9 mouse cellular contexts compared by ENCODE assay signal in the genomic region with DNA sequence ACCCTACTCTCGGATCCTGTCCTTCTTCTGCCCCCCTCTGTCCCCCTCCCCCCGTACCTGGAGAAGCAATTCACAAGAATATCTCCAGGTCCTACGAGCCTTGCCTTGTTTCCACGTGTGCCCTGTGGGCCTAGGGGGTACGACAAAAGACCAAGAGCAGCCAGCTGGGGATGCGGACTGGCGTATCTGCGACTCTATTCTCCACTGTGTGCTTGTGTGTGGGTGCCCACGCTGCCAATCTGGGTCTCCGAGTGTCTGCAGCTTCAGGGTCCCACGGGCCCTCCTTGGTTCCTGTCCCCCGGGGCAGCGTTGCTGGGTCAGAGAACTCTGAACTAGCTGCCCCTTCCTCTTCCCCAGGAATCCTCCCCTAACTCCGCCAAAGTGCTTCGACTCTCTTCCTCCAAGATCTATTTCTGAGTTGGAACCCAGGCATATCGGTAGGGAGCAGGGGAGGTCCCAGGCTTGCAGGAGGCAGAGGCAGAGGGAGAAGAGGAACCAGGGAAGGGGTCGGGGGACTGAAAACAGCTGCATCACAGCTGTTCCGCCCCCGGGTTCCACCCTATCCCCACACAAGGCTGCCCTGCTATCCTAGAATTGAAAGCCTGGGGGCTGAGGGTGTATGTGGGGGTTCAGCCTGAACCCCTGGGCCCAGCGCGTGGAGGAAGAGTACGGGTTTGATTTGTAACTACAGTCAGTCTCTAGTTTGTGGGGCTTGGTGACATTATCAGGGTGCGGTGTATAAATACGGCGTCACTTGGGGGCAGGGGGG. TPM values are rescaled to one million over a fixed set of nuclear protein-coding genes. Genes with fewer than 3 reads are reported as not detected.
DNase-seq lines count a peak whose midpoint lies in the region; ATAC-seq and TF ChIP-seq lines count a peak whose summit lies in the region.
"Had no signal": no experiment of that assay in that cellular context is flagged by ENCODE, and none has a peak within 500 bp of the region (broad histone marks: within the 10 kb centered on the region; RNA-seq: fewer than 3 reads in every experiment).

No protein-coding gene starts in this region.

- no peak overlapping the region for H3K27ac ChIP-seq in kidney, postnatal 0 days
- no peak overlapping the region for H3K27ac ChIP-seq in hindbrain, embryonic 13.5 days
- no peak overlapping the region for H3K27ac ChIP-seq in midbrain, embryonic 16.5 days (ENCODE audit: low read length)

- 0 out of 2 replicates have a peak overlapping the region, but pooled peaks have one; percentile 4 for H3K9ac ChIP-seq in kidney, postnatal 0 days (ENCODE audit: low read depth, low read length)
- peak overlapping the region; percentile 89 for H3K9ac ChIP-seq in hindbrain, embryonic 13.5 days
- peak overlapping the region; percentile 78 for H3K9ac ChIP-seq in midbrain, embryonic 16.5 days (ENCODE audit: low read depth, low read length)

- H3K27me3 ChIP-seq in kidney, postnatal 0 days (ENCODE audit: insufficient read depth, low read length) = peaks cover 6% of the 10 kb centered on the region; the same call in 1 of the 2 replicates
- H3K27me3 ChIP-seq in hindbrain, embryonic 13.5 days = peaks cover 64% of the 10 kb centered on the region
- H3K27me3 ChIP-seq in midbrain, embryonic 16.5 days (ENCODE audit: control insufficient read depth, insufficient read depth, low read depth, low read length) = no peaks in the 10 kb centered on the region

- 66% methylated on average over 25 of the region's 25 CpGs for WGBS in kidney, postnatal 0 days
- 57% methylated on average over 25 of the region's 25 CpGs for WGBS in hindbrain, embryonic 13.5 days
- 64% methylated on average over 25 of the region's 25 CpGs for WGBS in midbrain, embryonic 16.5 days

- peak; percentile 15 to 30 for DNase-seq in adrenal gland, adult (ENCODE audit: inconsistent age in 2 of 2, low spot score in 1 of 2)
- DNase-seq in adrenal gland, adult 8-10 months = no peak
- DNase-seq in kidney, postnatal 0 days (ENCODE audit: low spot score) = no peak
- DNase-seq in kidney, adult 9 months = no peak
- no peak for DNase-seq in spleen, postnatal 14 days (ENCODE audit: low spot score in 2 of 2)
- DNase-seq: cerebellum, adult 8-10 months had no signal

- no peak for TF ChIP-seq CTCF in kidney, postnatal 0 days (IDR thresholded peaks at IDR 0.05; ENCODE audit: low read depth)

- H3K4me2 ChIP-seq in kidney, postnatal 0 days (ENCODE audit: low read length) = peak overlapping the region; percentile 75
- H3K4me2 ChIP-seq in hindbrain, embryonic 13.5 days = peak overlapping the region; percentile 93
- H3K4me2 ChIP-seq in midbrain, embryonic 16.5 days (ENCODE audit: low read length) = peak overlapping the region; percentile 80

- ATAC-seq in kidney, postnatal 0 days (replicated peaks; ENCODE audit: low FRiP score, low read depth) = no peak
- ATAC-seq in hindbrain, embryonic 13.5 days (ENCODE audit: low FRiP score) = no peak
- ATAC-seq in midbrain, embryonic 16.5 days = no peak
- ATAC-seq in cerebellum, adult (ENCODE audit: insufficient number of reproducible peaks, low FRiP score, low TSS enrichment) = no peak

- H3K4me3 ChIP-seq in kidney, postnatal 0 days (replicated peaks; ENCODE audit: low read depth, low read length) = peak overlapping the region; percentile 45
- peak overlapping the region; percentile 56 for H3K4me3 ChIP-seq in hindbrain, embryonic 13.5 days
- H3K4me3 ChIP-seq in midbrain, embryonic 16.5 days (ENCODE audit: low read depth, low read length) = peak overlapping the region; percentile 59

- H3K4me1 ChIP-seq in kidney, postnatal 0 days (replicated peaks; ENCODE audit: insufficient read depth, low read length) = peaks cover 14% of the 10 kb centered on the region; the same call in 1 of the 2 replicates
- H3K4me1 ChIP-seq in hindbrain, embryonic 13.5 days (replicated peaks) = peaks cover 51% of the 10 kb centered on the region
- peaks cover 18% of the 10 kb centered on the region for H3K4me1 ChIP-seq in midbrain, embryonic 16.5 days (ENCODE audit: control insufficient read depth, insufficient read depth, low read length)

- H3K9me3 ChIP-seq in kidney, postnatal 0 days (replicated peaks; ENCODE audit: low read length) = no peaks in the 10 kb centered on the region
- no peaks in the 10 kb centered on the region for H3K9me3 ChIP-seq in hindbrain, embryonic 13.5 days
- no peaks in the 10 kb centered on the region for H3K9me3 ChIP-seq in midbrain, embryonic 16.5 days (replicated peaks; ENCODE audit: control insufficient read depth, low read length, poor library complexity, severe bottlenecking)

- no peaks in the 10 kb centered on the region for H3K36me3 ChIP-seq in kidney, postnatal 0 days (ENCODE audit: insufficient read depth, low read length)
- peaks cover 5% of the 10 kb centered on the region for H3K36me3 ChIP-seq in hindbrain, embryonic 13.5 days
- H3K36me3 ChIP-seq in midbrain, embryonic 16.5 days (ENCODE audit: control insufficient read depth, insufficient read depth, low read length) = no peaks in the 10 kb centered on the region

RNA-seq across cellular contexts. Expression of gene Prcd, which starts 0.8 kb away (rescaled TPM):
- total RNA-seq in adrenal gland, adult 8-10 months (2022) = 10 to 100 TPM; 16.6 to 27.2 (median 22.8) TPM
- 1.3 and 1.4 TPM in 2 replicates for polyA plus RNA-seq in kidney, postnatal 0 days (2015; fragmentation: Nextera tagmentation; extraction: Ambion mirVana)
- polyA plus RNA-seq in hindbrain, embryonic 13.5 days (2015; fragmentation: Nextera tagmentation; extraction: Ambion mirVana) = 1.2 and 1.4 TPM in 2 replicates
- 3.7 and 4.4 TPM in 2 replicates for polyA plus RNA-seq in midbrain, embryonic 16.5 days (2015; fragmentation: Nextera tagmentation; extraction: Ambion mirVana)

RNA-seq across cellular contexts. Expression of gene Cygb, which starts 1.6 kb away (rescaled TPM):
- 10 to 100 TPM; 33.4 to 64.8 (median 48.2) TPM for total RNA-seq in adrenal gland, adult 8-10 months (2022)
- polyA plus RNA-seq in kidney, postnatal 0 days (2015; fragmentation: Nextera tagmentation; extraction: Ambion mirVana) = 35.2 and 37.5 TPM in 2 replicates
- polyA plus RNA-seq in hindbrain, embryonic 13.5 days (2015; fragmentation: Nextera tagmentation; extraction: Ambion mirVana) = 16.4 and 18.1 TPM in 2 replicates
- 26.4 and 29.3 TPM in 2 replicates for polyA plus RNA-seq in midbrain, embryonic 16.5 days (2015; fragmentation: Nextera tagmentation; extraction: Ambion mirVana)

RNA-seq across cellular contexts. Expression of gene Rhbdf2, which starts 25.7 kb away (rescaled TPM):
- total RNA-seq in adrenal gland, adult 8-10 months (2022) = 10 to 100 TPM; 13.3 to 20.5 (median 15.0) TPM
- polyA plus RNA-seq in kidney, postnatal 0 days (2015; fragmentation: Nextera tagmentation; extraction: Ambion mirVana) = 8.8 and 9.0 TPM in 2 replicates
- 1.8 and 2.1 TPM in 2 replicates for polyA plus RNA-seq in hindbrain, embryonic 13.5 days (2015; fragmentation: Nextera tagmentation; extraction: Ambion mirVana)
- 0.93 and 1.2 TPM in 2 replicates for polyA plus RNA-seq in midbrain, embryonic 16.5 days (2015; fragmentation: Nextera tagmentation; extraction: Ambion mirVana)

Comparison
In these comparisons a context has a peak if more than half of its experiments do, and no peak if none do; other contexts are left out.
1. DNase-seq: peak in adrenal gland, adult (2 of 2); none in adrenal gland, adult 8-10 months (single experiment), kidney, postnatal 0 days (single experiment), kidney, adult 9 months (single experiment) and spleen, postnatal 14 days (0 of 2).
2. H3K9ac ChIP-seq: peak in every context shown above with its lines; median percentile 89 in hindbrain, embryonic 13.5 days; 78 in midbrain, embryonic 16.5 days; 4 in kidney, postnatal 0 days.
3. Peak in every context shown above with its lines, with median percentiles within 50 percentile points of each other: H3K4me2 ChIP-seq and H3K4me3 ChIP-seq.